Mouse (Mus musculus) intestine, embryonic 14.5 days (tissue): ENCODE measurements at regions not wholly inside any gene's neighbourhood (a gene's known extent, or its start where the extent isn't known, plus 50 kb on each side); places are given as distances from the start of the nearest gene placed in this dataset.

ENCODE experiments used
- ATAC-seq: fragments of 200-750 bp; cut with Nextera tagmentation; replicated peaks from 2 replicates; pipeline ENCODE4 v1.8.0; 2017; ENCODE audit warnings: low read depth, moderate number of reproducible peaks, moderate TSS enrichment, moderate library complexity; ENCODE audit not compliant: low FRiP score, low TSS enrichment
- DNase-seq: peaks from one replicate; pipeline ENCODE4 v3.0.0-alpha.2; 2018; ENCODE audit warnings: low spot score
- H3K27ac ChIP-seq: fragments of 300-500 bp; sonication (generic); 2 replicates; pipeline ENCODE4 v1.5.1; 2014; ENCODE audit warnings: low read depth, mild to moderate bottlenecking, control low read depth
- H3K27me3 ChIP-seq: fragments of 300-500 bp; sonication (generic); replicated peaks from 2 replicates; pipeline ENCODE4 v1.6.1; 2014; ENCODE audit warnings: low read length, control low read depth; ENCODE audit not compliant: control insufficient read depth, insufficient read depth
- H3K36me3 ChIP-seq: fragments of 300-500 bp; sonication (generic); 2 replicates; pipeline ENCODE4 v1.6.1; 2014; ENCODE audit warnings: low read length, control low read depth; ENCODE audit not compliant: control insufficient read depth, insufficient read depth
- H3K4me1 ChIP-seq: fragments of 300-500 bp; sonication (generic); replicated peaks from 2 replicates; pipeline ENCODE4 v1.6.1; 2014; ENCODE audit warnings: low read length, control low read depth, mixed read lengths; ENCODE audit not compliant: control insufficient read depth, insufficient read depth
- H3K4me2 ChIP-seq: fragments of 300-500 bp; sonication (generic); 2 replicates; pipeline ENCODE4 v1.6.1; 2014; ENCODE audit warnings: low read length
- H3K4me3 ChIP-seq: fragments of 300-500 bp; sonication (generic); 2 replicates; pipeline ENCODE4 v1.5.1; 2014; ENCODE audit warnings: low read depth, low read length, control low read depth, mixed read lengths
- H3K9ac ChIP-seq: fragments of 300-500 bp; sonication (generic); 2 replicates; pipeline ENCODE4 v1.6.1; 2014; ENCODE audit warnings: mild to moderate bottlenecking, low read length
- H3K9me3 ChIP-seq: fragments of 300-500 bp; sonication (generic); 2 replicates; pipeline ENCODE4 v1.6.1; 2016; ENCODE audit warnings: low read length, control low read depth; ENCODE audit not compliant: control insufficient read depth
- WGBS: fragments of 180-500 bp; shearing (Covaris S2); extraction: QIAGEN DNeasy Blood & Tissue Kit; methylation state at CpG from one replicate; pipeline ENCODE4 v1.1.7; 2014; 5-methylcytosine and 5-hydroxymethylcytosine counted together

- H3K27me3 ChIP-seq = no peaks in the 10 kb centered on the region
- peak overlapping the region; percentile 15; the same call in 1 of the 2 replicates for H3K4me2 ChIP-seq
- no peak overlapping the region for H3K4me3 ChIP-seq
- H3K9ac ChIP-seq = no peak overlapping the region
- H3K27ac ChIP-seq = peak overlapping the region; percentile 40; the same call in 1 of the 2 replicates
- ATAC-seq = no peak
- WGBS = 53% methylated on average over 16 of the region's 16 CpGs
- H3K4me1 ChIP-seq = peaks cover 4% of the 10 kb centered on the region; the same call in 1 of the 2 replicates
- H3K36me3 ChIP-seq = no peaks in the 10 kb centered on the region
- H3K9me3 ChIP-seq = no peaks in the 10 kb centered on the region
- DNase-seq = peak; percentile 62
Observed at GRCm38 (mm10) chr3:9173643-9174516, 436.0 kb downstream of the Zfp704 start.

- WGBS = 34% methylated on average over 1 of the region's 1 CpGs
- ATAC-seq = no peak
- H3K4me2 ChIP-seq = no peak overlapping the region
Observed at GRCm38 (mm10) chr3:9171970-9172369, 437.9 kb downstream of the Zfp704 start.

GRCm38 (mm10) chr3:9168955-9169354 is 440.9 kb downstream of the Zfp704 start:
- Histone ChIP-seq H3K4me3 (no peak overlapping the region), H3K4me2 (no peak overlapping the region), H3K27ac (no peak overlapping the region), H3K9ac (no peak overlapping the region), H3K27me3 (no peaks in the 10 kb centered on the region), H3K4me1 (peaks cover 4% of the 10 kb centered on the region; the same call in 1 of the 2 replicates), H3K9me3 (no peaks in the 10 kb centered on the region), H3K36me3 (no peaks in the 10 kb centered on the region)
- ATAC-seq = no peak
- 57% methylated on average over 12 of the region's 12 CpGs for WGBS
- no peak for DNase-seq

More at GRCm38 (mm10) chr3:9171970-9172369, 437.9 kb downstream of the Zfp704 start:
- H3K36me3 ChIP-seq = no peaks in the 10 kb centered on the region
- no peak overlapping the region for H3K27ac ChIP-seq
- no peak overlapping the region for H3K9ac ChIP-seq
- H3K4me3 ChIP-seq = no peak overlapping the region
- H3K9me3 ChIP-seq = no peaks in the 10 kb centered on the region
- H3K4me1 ChIP-seq = peaks cover 4% of the 10 kb centered on the region; the same call in 1 of the 2 replicates
- no peak for DNase-seq
- H3K27me3 ChIP-seq = no peaks in the 10 kb centered on the region

- H3K36me3 ChIP-seq = no peaks in the 10 kb centered on the region
- no peak overlapping the region for H3K27ac ChIP-seq
- H3K4me1 ChIP-seq = no peaks in the 10 kb centered on the region
- H3K9ac ChIP-seq = no peak overlapping the region
- WGBS = 28% methylated on average over 15 of the region's 15 CpGs
- no peaks in the 10 kb centered on the region for H3K9me3 ChIP-seq
- H3K4me2 ChIP-seq = no peak overlapping the region
- no peak for ATAC-seq
- H3K27me3 ChIP-seq = no peaks in the 10 kb centered on the region
- no peak for DNase-seq
- H3K4me3 ChIP-seq = no peak overlapping the region
Observed at GRCm38 (mm10) chr3:9159073-9159472, 450.8 kb downstream of the Zfp704 start.

GRCm38 (mm10) chr3:9154172-9154571 is 455.7 kb downstream of the Zfp704 start:
- no peaks in the 10 kb centered on the region for H3K9me3 ChIP-seq
- no peaks in the 10 kb centered on the region for H3K36me3 ChIP-seq
- no peak for ATAC-seq
- H3K9ac ChIP-seq = no peak overlapping the region
- H3K27me3 ChIP-seq = no peaks in the 10 kb centered on the region
- no peak for DNase-seq
- H3K4me2 ChIP-seq = no peak overlapping the region
- no peak overlapping the region for H3K27ac ChIP-seq
- WGBS = 80% methylated on average over 7 of the region's 7 CpGs
- H3K4me1 ChIP-seq = no peaks in the 10 kb centered on the region
- no peak overlapping the region for H3K4me3 ChIP-seq

GRCm38 (mm10) chr3:9153690-9154089 is 456.2 kb downstream of the Zfp704 start:
- DNase-seq = no peak
- no peak for ATAC-seq
- no peaks in the 10 kb centered on the region for H3K27me3 ChIP-seq
- no peak overlapping the region for H3K27ac ChIP-seq
- H3K4me3 ChIP-seq = no peak overlapping the region
- 46% methylated on average over 5 of the region's 5 CpGs for WGBS
- H3K9me3 ChIP-seq = no peaks in the 10 kb centered on the region
- no peaks in the 10 kb centered on the region for H3K4me1 ChIP-seq
- H3K36me3 ChIP-seq = no peaks in the 10 kb centered on the region
- H3K9ac ChIP-seq = no peak overlapping the region
- H3K4me2 ChIP-seq = no peak overlapping the region

- no peaks in the 10 kb centered on the region for H3K27me3 ChIP-seq
- ATAC-seq = no peak
- H3K4me1 ChIP-seq = no peaks in the 10 kb centered on the region
- no peak overlapping the region for H3K27ac ChIP-seq
- WGBS = 39% methylated on average over 1 of the region's 1 CpGs
- H3K36me3 ChIP-seq = no peaks in the 10 kb centered on the region
- DNase-seq = no peak
- H3K4me3 ChIP-seq = no peak overlapping the region
- H3K9ac ChIP-seq = no peak overlapping the region
- H3K9me3 ChIP-seq = no peaks in the 10 kb centered on the region
- H3K4me2 ChIP-seq = no peak overlapping the region
Observed at GRCm38 (mm10) chr3:9152256-9152655, 457.6 kb downstream of the Zfp704 start.

GRCm38 (mm10) chr3:9151590-9151989 is 458.3 kb downstream of the Zfp704 start:
- Histone ChIP-seq H3K4me1 (no peaks in the 10 kb centered on the region), H3K27me3 (no peaks in the 10 kb centered on the region), H3K9me3 (no peaks in the 10 kb centered on the region), H3K9ac (no peak overlapping the region), H3K4me2 (no peak overlapping the region), H3K36me3 (no peaks in the 10 kb centered on the region), H3K27ac (no peak overlapping the region), H3K4me3 (no peak overlapping the region)
- DNase-seq (no peak), ATAC-seq (no peak)
- 49% methylated on average over 2 of the region's 2 CpGs for WGBS

GRCm38 (mm10) chr3:9148605-9149004 is 461.3 kb downstream of the Zfp704 start:
- no peaks in the 10 kb centered on the region for H3K27me3 ChIP-seq
- no peaks in the 10 kb centered on the region for H3K4me1 ChIP-seq
- no peak overlapping the region for H3K9ac ChIP-seq
- DNase-seq = no peak
- H3K27ac ChIP-seq = no peak overlapping the region
- no peaks in the 10 kb centered on the region for H3K9me3 ChIP-seq
- no peak for ATAC-seq
- H3K36me3 ChIP-seq = no peaks in the 10 kb centered on the region
- 80% methylated on average over 5 of the region's 5 CpGs for WGBS
- H3K4me3 ChIP-seq = no peak overlapping the region
- no peak overlapping the region for H3K4me2 ChIP-seq
